Mouse (Mus musculus) erythroblast, adult 5-6 weeks (primary cell): ENCODE measurements around the gene Rnf8. TPM values are rescaled to one million over a fixed set of nuclear protein-coding genes. Genes with fewer than 3 reads are reported as not detected.

Experiments used
- ATAC-seq: replicated peaks from 2 replicates; pipeline ENCODE4 v1.8.0; 2016; ENCODE audit warnings: moderate number of reproducible peaks, mild to moderate bottlenecking, moderate TSS enrichment, inconsistent platforms; ENCODE audit not compliant: poor library complexity, low FRiP score, severe bottlenecking
- total RNA-seq, 2 experiments: library from RNA; stranded (forward) in 1 of 2; stranded (reverse) in 1 of 2; fragments of 150-400 nt in 1 of 2; fragments of 200-764, 138-1000 nt in 1 of 2; gene quantifications; 2 replicates each; pipeline versions ENCODE4 v1.2.3 to v1.2.4; 2015 to 2017; ENCODE audit warnings: low replicate concordance in 2 of 2

Gene Rnf8
- total RNA-seq, 2 experiments from 2014 or later: 6.8 to 14.4 TPM

GRCm38 (mm10) chr17:29678526-29678925 is 63.9 kb downstream of the Rnf8 start:
- no peak for ATAC-seq

GRCm38 (mm10) chr17:29679038-29679767 is 64.6 kb downstream of the Rnf8 start:
- ATAC-seq: no peak

GRCm38 (mm10) chr17:29680174-29680573 is 65.6 kb downstream of the Rnf8 start:
- no peak for ATAC-seq

GRCm38 (mm10) chr17:29680921-29681320 is 66.3 kb downstream of the Rnf8 start:
- no peak for ATAC-seq

- no peak for ATAC-seq
Observed at GRCm38 (mm10) chr17:29681669-29682068, 67.1 kb downstream of the Rnf8 start.

GRCm38 (mm10) chr17:29682261-29682660 is 67.7 kb downstream of the Rnf8 start:
- no peak for ATAC-seq

- ATAC-seq: no peak
Observed at GRCm38 (mm10) chr17:29683127-29683526, 68.5 kb downstream of the Rnf8 start.

- ATAC-seq: peak; percentile 18; the same call in 1 of the 2 replicates
Observed at GRCm38 (mm10) chr17:29684275-29684674, 69.7 kb downstream of the Rnf8 start.

- peak; percentile 82 for ATAC-seq
Observed at GRCm38 (mm10) chr17:29686771-29687170, 72.2 kb downstream of the Rnf8 start.

- no peak for ATAC-seq
Observed at GRCm38 (mm10) chr17:29687373-29687772, 72.8 kb downstream of the Rnf8 start.

GRCm38 (mm10) chr17:29688610-29689009 is 74.0 kb downstream of the Rnf8 start:
- no peak for ATAC-seq

GRCm38 (mm10) chr17:29690257-29690656 is 75.7 kb downstream of the Rnf8 start:
- no peak for ATAC-seq

GRCm38 (mm10) chr17:29692827-29693226 is 78.2 kb downstream of the Rnf8 start:
- no peak for ATAC-seq

- ATAC-seq: no peak
Observed at GRCm38 (mm10) chr17:29693571-29693970, 79.0 kb downstream of the Rnf8 start.

GRCm38 (mm10) chr17:29694516-29694915 is 79.9 kb downstream of the Rnf8 start:
- no peak for ATAC-seq

Other genes starting within 250 kb of the Rnf8 start
- gene Pim1, start 124.0 kb upstream of the Rnf8 start, total RNA-seq (2015; ENCODE audit: low replicate concordance): 342 and 357 TPM in 2 replicates
- gene Pim1, start 124.0 kb upstream of the Rnf8 start, total RNA-seq (2017; ENCODE audit: low replicate concordance): 725 and 933 TPM in 2 replicates
- 2.9 TPM in 1 of 2 replicates, not detected in the other for gene Gm17657, start 65.2 kb upstream of the Rnf8 start, total RNA-seq (2015; ENCODE audit: low replicate concordance)
- gene Gm17657, start 65.2 kb upstream of the Rnf8 start, total RNA-seq (2017; ENCODE audit: low replicate concordance): not detected in 2 replicates
- gene Tbc1d22b, start 65.0 kb upstream of the Rnf8 start, total RNA-seq (2015; ENCODE audit: low replicate concordance): 3.7 and 4.4 TPM in 2 replicates
- gene Tbc1d22b, start 65.0 kb upstream of the Rnf8 start, total RNA-seq (2017; ENCODE audit: low replicate concordance): 0.51 and 1.3 TPM in 2 replicates
- gene Tmem217, start 62.4 kb upstream of the Rnf8 start, total RNA-seq (2015; ENCODE audit: low replicate concordance): not detected in 2 replicates
- not detected in 2 replicates for gene Tmem217, start 62.4 kb upstream of the Rnf8 start, total RNA-seq (2017; ENCODE audit: low replicate concordance)
- 1.7 and 2.7 TPM in 2 replicates for gene Gm28043, start 86 bp downstream of the Rnf8 start, total RNA-seq (2015; ENCODE audit: low replicate concordance)
- gene Gm28043, start 86 bp downstream of the Rnf8 start, total RNA-seq (2017; ENCODE audit: low replicate concordance): 20.6 and 22.0 TPM in 2 replicates
- gene Cmtr1, start 45.8 kb downstream of the Rnf8 start, total RNA-seq (2015; ENCODE audit: low replicate concordance): 18.4 and 65.6 TPM in 2 replicates
- gene Cmtr1, start 45.8 kb downstream of the Rnf8 start, total RNA-seq (2017; ENCODE audit: low replicate concordance): 239 and 340 TPM in 2 replicates
- 6.5 and 7.7 TPM in 2 replicates for gene Ccdc167, start 102.3 kb downstream of the Rnf8 start, total RNA-seq (2015; ENCODE audit: low replicate concordance)
- gene Ccdc167, start 102.3 kb downstream of the Rnf8 start, total RNA-seq (2017; ENCODE audit: low replicate concordance): 4.5 and 9.6 TPM in 2 replicates